Mouse (Mus musculus): ENCODE results near the gene Zbtb24.
"Not testable (repeated sequence)": the region's sequence is repeated elsewhere in the genome, so short reads cannot be mapped to it uniquely, and the experiment has no call there.

Zbtb24 gene

DNA sequence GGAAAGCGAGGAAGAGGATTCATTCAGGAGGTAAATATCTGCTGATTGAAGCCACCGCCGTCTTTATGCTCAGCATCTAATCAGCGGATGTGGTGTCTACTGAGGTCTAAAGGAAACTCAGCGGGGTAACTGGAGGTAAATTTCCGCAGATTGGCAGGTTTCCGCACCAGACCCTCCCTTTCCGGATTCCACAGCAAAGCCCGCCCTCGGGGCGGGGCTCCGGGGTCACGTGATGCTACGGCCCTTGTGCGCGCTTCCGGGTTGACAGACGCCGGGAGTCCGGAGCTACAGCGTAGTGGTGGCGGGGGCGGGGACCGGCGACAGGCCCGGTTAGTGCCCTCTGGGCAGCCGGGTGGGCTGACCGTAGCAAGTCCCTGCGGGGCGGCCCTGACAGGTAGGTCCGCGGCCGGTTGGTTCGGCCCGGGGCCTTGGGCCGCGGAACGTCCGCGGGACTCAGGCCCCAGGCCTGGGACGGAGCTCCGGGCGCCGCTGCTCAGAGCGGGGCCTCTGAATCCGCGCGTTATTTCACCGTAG, at the start of gene Zbtb24:
TSS of gene Zbtb24 (plus strand) at position 247 of the 534 bp plus-strand sequence.
- DNase-seq = peak; percentile 97

DNA sequence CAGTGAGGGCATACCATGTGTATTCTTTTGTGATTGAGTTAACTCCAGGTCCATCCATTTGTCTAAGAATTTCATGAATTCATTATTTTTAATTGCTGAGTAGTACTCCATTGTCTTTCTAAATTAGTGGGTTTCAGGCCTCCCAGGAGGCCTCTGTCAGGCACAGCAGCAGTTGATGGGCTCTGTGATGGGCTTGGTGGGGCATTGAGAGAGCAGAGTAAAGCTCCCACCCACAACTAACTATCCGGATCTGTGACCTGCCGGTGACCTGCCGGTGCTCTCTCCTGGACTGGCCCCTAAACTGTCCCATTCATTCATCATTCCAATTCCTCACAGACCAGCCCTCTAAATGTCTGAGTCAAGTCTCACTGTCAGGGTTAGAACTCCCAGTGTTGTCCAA, 49.1 kb upstream of the Zbtb24 start:
- DNase-seq = no peak

DNA sequence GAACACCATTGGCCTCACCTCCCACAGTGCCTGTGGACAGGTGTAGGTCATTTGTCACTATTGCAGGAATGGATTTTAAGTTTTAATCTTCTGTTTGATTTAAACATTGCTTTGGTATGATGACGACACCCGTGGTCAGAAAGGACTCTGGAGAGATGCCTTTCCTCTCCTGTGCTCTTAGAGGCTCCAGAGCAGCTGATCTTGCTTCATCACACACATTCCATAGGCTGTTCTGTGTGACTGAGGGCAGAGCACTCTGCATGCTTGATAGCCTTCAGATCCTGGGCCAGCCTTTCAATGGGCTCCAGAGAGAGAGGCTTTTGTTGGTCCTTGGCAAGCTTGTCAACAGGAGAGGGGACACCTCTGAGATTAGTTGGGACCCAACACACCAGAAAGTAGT, 46.8 kb upstream of the Zbtb24 start:
- no peak for DNase-seq

DNA sequence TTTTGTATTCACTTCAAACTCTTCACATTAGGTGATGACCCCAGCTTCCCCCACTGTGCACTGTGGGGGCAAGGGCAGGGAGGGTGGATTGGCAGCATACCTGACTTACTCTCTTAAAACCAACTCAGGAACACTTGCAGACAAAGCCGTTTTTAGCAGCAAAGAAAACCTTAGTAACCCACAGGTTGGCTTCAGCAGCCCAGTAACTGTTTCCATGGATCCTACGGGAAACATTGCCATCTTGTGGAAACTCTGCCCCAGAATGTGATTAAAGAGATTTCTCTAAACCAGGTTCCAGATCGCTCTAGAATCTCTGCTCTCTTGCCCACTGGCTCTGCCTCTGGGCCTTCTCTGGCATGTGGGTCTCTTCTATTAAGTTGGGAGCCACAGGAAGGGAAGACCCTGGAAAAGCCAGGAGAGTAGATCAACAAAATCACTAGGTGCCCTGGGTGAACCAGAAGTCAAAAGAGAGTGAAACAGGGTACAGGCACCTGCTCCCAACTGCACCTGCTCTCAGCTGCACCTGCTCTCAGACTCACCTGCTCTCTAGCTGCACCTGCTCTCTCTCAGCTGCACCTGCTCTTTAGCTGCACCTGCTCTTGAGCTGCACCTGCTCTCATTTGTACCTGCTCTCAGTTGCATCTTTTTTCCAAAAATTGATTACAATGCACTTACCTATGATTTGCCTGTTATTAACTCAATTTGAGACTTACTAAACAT, 46.1 kb upstream of the Zbtb24 start:
- no peak for DNase-seq

DNA sequence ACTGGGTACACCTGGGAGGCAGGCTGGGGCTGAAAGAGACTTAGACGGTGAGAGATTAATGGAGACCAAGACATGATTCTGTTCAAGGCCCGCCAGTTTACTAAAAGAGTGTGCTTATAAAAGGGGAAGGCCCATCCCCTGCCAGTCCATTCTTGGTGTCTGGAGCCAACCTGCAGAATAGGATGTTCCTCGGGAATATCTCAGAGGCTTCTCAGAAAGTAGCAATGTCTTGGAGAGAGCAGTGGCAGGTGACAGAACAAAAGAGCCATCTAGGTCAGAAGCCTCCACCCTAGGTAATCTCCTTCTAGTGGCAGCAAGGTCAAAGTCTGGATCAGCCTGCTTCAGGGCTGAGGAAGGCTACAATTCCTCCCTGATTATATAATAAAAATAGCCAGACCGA, 40.0 kb upstream of the Zbtb24 start:
- DNase-seq = not testable (repeated sequence)

DNA sequence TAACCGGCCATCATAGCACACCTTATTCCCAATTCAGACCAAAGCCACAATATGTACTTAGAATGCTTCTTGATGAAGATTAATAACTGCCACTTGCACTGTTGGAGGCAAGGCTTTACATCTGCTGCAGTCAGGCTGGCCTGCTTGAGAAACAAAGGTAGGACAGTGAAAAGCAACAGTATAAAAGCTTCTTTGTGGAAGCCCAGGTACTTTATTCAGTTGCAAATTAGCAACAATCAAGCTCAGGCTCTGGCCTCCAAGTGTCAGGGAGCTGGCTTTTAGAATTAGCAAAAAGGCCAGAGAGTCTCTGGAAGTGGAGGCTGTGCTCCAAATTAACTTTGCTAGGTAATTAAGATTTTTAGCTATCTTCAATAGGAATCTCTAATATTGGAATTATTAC, 39.4 kb upstream of the Zbtb24 start:
- DNase-seq = not testable (repeated sequence)

DNA sequence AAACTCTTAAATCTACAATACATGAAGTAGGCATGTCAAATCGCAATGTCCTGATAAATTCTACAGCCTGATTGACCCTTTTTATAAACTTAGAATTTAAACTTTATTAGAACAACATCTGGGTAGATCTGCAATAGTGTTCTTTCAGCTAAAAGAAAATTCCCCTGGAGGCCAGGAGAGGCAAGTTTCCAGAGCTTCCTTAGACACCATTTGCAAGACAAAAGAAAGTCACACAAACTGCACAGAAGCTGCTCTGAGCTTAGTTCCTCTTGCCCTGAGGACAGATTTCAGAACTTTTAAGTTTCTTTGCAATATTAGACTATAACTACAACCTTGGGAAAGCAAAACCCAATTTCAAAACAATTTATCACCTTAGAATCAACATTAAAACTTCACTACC, 36.7 kb upstream of the Zbtb24 start:
- not testable (repeated sequence) for DNase-seq

DNA sequence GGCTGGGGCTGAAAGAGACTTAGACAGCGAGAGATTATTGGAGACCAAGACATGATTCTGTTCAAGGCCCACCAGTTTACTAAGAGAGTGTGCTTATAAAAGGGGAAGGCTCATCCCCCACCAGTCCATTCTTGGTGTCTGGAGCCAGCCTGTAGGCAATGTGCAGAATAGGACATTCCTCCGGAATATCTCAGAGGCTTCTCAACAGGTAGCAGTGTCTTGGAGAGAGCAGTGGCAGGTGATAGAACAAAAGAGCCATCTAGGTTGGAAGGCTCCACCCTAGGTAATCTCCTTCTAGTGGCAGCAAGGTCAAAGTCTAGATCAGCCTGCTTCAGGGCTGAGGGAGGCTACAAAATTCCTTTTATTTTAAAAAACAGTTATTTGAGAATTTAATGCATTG, 34.8 kb upstream of the Zbtb24 start:
- not testable (repeated sequence) for DNase-seq

DNA sequence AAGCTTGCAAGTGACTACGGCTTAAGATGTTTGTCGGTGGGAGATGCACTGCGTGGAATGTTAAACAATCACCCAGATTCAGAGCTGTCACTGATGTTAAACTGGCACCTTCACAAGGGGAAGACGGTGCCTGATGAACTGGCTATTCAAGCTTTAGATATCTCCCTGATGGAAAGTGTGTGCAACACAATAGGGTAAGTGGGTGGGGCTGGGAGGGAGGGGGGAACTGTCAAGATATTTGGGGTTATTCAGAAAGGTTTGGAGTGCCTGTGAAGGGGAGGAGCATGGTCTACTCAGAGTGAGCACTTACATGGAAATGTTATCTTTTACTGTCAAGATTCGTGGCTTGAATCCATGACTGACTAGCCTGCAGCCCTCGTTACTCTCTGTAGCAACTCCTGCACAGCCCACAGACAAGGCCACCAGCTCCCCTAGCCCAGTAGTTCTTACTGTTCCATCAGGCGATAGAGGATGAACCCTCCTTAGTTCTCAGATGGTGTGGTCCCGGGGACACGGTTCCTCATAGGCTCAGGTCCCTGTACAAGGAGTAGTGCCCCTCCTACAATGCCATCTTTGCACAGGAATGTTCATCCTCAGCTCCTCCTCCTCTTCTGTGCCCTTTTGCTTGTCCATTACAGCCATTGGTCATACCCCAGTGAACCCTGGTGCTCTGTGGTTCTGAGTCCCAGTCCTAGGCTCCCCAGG, 29.5 kb upstream of the Zbtb24 start:
- DNase-seq = no peak

DNA sequence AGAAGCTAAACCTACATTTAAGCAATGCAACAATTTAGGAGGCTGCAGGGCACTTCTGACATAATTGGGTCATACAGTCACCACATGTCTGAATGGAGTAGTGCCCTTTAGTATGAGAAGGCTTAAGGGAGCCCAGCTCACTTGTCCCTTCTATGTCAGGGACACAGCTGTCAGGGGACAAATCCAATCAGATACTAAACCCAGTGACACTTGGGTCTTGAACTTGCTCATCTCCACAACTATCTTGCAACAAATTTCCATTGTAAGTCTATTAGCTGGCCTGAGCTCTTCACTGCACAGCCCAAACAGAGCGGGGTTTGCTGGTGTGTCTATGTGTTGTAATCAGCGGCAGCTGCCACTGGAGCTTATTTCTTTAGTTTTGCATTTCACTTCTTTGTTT, 26.5 kb upstream of the Zbtb24 start:
- DNase-seq = no peak

DNA sequence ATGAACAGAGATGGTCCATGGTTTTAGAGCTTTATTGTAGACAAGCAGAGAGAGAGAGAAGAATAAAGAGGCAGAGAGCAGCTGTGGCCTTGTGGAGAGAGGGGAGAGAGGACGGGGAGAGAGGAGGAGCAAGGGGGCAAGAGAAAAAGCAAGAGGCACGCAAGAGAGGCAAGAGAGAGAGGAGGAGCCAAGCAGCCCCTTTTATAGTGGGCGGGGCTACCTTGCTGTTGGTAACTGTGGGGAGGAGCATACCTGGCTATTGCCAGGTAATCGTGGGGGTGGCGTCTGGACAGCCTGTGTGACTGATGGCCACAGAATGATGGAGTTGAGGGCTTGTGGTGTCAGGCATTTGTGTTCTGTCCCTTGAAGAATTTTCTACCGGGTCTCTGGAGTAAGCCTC, 23.8 kb upstream of the Zbtb24 start:
- no peak for DNase-seq

DNA sequence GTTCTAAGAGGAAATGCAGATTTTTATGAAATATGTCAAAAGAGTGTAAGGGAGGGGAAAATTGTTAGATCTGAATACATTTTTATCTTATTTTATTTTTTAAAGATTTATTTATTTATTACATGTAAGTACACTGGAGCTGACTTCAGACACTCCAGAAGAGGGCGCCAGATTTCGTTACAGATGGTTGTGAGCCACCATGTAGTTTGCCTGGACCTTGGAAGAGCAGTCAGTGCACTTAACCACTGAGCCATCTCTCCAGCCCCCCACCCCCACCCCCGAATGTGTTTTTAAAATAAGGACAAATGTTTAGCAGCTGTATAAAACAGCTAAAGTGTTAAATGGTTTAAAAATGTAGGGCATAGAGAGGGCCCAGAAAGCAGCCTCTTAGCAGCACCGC, 15.6 kb upstream of the Zbtb24 start:
- peak; percentile 68 for DNase-seq

DNA sequence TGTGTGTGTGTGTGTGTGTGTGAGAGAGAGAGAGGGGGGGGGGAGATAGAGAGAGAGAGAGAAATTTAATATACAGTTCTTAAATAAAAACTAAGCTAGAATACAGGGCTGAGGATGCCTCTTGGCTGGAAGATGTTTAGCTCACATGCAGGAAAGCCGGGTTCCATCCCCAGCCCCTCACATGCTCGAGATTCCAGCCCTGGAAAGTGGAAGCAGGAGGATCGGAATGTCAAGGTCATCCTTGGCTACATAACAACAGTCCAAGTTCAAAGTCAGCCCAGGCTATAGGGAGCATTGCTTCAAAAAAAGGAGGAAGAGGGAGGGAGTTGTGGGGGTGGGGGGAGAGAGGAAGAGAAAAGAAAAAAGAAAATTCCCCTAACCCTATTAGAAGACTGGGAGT, 15.0 kb upstream of the Zbtb24 start:
- DNase-seq = no peak

DNA sequence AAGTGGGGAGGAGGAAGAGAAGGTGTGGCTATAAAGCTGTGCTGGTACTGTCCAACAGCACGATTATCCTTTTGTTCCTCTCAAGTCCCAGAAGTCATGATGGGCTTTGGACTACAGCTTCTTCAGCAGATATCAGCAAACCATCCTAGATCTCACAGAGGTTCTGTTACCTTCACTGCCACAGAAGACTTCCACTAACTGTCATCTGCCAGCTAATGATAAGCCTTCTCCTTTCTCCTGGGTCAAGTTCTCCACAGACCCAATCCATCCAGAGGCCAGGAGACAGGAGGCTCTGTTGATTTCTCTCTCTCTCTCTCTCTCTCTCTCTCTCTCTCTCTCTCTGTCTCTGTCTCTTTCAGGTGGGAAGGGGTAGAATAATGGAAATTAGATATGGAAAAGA, 2.0 kb upstream of the Zbtb24 start:
- no peak for DNase-seq

DNA sequence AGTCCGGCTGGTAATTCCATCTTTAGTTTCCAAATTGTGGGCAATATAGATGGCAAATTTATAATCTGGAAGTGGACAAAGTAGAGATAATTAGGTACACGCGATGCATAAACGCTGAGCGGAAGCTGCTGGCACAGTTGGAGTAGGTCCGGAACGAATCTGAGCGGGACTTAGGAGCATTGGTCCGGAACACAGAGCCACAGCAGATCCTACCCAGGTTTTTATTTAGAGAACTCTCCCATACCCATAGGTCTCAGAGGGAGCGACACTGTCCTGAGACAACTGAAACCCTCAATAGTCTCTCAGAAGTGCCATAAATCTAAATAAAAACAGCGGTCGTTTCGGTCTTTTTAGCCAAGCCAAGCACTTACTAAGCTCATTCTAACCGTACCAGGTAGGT, 499 bp upstream of the Zbtb24 start:
- peak; percentile 69 for DNase-seq

DNA sequence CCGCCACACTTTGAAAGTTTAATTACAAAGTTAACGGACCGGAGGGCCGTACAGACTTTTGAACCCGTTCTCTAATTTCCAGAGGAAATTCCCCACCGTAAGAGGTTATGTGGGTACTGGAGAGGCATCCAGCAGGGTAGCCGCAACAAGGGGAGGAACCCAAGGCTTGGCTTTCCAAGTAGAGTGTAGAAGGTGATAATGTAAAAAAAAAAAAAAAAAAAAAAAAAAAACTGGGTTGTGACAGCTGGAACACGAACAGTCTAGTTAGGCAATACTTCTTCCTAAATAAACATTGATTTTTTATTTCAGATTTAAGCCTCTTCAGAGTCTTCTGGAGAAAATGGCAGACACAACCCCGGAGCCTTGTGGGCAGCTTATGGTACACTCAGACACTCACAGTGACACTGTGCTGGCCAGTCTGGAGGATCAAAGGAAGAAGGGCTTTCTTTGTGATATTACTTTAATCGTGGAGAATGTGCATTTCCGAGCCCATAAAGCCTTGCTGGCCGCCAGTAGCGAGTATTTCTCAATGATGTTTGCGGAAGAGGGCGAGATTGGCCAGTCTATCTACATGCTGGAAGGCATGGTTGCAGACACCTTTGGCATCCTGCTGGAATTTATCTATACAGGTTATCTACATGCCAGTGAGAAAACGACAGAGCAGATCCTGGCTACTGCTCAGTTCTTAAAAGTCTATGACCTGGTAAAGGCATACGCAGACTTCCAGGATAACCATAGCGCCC, 768 bp downstream of the Zbtb24 start:
- DNase-seq = no peak

DNA sequence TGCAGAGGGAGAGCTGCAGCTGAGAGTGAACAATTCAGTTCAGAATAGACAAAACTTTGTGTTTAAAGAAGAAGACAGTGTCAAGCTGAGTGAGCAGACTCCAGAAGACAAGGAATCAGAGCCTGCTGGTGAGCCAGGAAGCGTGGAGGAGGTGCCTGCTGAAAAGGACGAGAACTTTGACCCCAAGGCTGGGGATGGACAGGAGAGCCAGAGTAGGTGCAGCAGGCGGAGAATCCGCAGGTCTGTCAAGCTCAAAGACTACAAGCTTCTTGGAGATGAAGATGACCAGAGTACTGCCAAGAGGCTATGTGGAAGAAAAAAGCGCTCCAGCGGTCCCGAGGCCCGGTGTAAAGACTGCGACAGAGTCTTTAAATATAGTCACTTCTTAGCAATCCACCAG, 1.5 kb downstream of the Zbtb24 start:
- DNase-seq = peak; percentile 38

DNA sequence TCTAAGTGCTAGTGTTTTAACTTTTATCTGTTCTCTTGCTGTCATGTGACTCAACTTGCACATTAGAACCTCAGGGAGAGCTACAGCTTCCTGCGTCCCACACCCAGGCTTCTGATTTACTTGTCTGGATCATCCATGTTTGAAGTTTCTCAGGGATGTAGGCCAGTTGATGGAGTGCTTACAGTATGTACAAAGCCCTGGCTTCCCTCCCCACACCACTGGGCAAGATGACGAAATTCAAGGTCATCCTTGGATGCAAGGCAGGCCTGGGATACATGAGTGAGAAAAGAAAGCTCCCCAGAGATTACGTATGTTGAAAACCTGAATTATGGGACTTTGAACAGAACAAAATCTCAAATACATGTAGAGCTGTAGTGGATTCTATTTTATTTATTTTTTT, 2.6 kb downstream of the Zbtb24 start:
- DNase-seq = no peak

DNA sequence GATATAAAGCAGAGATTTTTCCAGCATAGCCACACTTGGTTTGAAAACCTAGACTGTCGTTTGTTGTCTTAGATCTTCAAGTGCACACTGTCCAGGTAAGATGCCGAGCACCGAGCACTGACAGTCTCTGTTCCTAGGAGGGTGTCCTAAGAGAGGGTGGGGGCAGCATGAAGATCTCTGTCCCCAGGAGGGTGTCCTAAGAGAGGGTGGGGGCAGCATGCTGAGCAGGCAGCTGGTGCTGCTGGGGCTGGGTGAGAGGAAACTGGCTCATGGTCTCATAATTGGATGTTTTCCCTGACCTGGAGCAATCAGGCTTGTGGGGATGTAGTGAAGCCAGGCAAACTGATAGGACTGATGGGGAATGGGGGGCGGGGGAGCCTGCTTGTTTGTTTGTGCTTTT, 9.8 kb downstream of the Zbtb24 start:
- no peak for DNase-seq

DNA sequence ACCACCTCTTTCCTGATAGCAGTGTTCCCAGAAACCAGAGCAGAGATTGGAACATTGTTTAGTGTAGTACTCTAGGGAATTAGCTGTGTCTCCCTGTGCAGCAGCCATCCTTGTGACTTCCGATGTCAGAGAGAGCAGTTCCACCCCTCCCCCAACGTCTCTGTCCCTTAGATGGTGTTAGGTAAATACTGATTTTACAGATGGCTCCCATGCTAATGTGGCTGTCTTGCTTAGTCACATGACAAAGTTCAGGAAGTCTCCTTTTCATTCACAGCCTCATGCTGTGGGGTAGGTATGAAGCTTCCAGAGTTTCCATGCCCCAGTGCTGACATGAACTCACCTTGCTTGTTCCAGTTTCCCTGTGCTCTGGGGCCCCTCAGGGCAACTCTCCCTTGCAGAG, 10.3 kb downstream of the Zbtb24 start:
- DNase-seq = no peak

DNA sequence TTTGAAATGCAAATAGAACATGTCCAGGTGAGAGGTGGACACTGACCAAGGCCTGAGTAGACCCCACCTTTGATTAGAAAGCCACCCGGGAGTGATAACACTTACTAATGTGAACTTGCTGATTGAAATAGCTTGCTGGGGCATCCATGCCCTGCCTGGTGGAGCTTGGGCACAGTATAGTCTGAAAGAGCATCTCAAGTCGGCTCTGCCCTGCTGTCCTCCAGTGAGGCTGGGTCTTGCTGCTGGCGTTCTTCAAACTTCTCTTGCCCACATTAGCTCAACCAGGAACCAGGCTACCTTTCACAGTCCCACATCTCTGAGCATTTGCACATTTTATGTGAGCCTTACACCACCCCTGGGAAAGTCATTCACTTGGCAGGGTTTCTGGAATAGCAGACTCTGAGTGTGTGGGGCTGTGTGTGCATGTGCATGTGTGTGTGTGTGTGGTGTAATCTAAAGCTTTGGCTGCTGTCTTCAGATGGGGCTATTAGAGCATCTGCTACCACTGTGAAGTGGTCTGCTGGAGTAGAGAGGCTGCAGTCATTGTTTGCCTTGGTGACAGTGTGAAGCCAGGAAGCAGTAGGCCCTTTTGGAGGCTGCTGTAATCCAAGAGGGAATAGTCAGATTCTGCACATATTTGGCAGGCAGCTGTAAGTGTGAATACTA, 11.0 kb downstream of the Zbtb24 start:
- DNase-seq = no peak

DNA sequence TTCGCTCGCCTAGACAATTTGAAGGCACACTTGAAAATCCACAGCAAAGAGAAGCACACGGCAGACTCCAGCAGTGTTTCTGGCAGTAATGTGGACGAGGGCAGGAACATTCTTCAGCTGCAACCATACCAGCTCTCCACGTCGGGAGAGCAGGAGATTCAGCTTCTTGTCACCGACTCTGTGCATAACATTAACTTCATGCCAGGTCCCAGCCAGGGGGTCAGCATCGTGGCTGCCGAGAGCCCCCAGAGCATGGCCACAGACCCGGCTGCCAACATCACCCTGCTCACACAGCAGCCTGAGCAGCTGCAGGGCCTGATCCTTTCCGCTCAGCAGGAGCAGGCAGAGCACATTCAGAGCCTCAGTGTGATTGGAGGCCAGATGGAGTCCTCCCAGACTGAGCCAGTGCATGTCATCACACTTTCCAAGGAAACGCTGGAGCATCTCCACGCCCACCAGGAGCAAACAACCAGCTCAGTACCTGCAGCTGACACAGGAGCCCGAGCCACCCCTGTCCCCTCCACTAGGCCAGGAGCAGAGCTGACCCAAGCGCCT, 14.3 kb downstream of the Zbtb24 start:
- no peak for DNase-seq

DNA sequence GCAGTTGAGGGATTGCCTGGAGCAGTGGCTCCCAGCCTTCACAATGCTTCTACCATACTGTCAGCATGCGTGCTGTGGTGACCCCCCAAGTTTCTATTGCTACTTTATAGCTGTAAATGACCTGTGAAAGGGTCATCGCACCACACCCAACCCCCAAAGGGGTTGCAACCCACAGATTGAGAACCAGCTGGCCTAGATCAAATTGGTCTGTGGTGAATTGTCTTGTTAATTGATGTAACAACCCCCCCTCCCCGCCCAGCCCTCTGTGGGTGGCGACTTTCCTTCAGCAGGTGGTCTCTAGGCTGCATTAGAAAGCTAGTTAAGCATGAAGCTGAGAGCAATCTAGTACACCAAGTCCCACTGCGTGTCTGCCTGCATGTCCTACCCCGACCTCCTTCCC, 17.1 kb downstream of the Zbtb24 start:
- no peak for DNase-seq
